Mouse (Mus musculus) kidney, embryonic 14.5 days (tissue): ENCODE results near the gene Allc. TPM values are rescaled to one million over a fixed set of nuclear protein-coding genes. Genes with fewer than 3 reads are reported as not detected.
A peak's percentile ranks its signal among the peaks of the same experiment; 100 is the strongest.

Experiments
- ATAC-seq: fragments of 200-750 bp; cut with Nextera tagmentation; 2 replicates; pipeline ENCODE4 v1.8.0; 2017; ENCODE audit warnings: moderate number of reproducible peaks, mild to moderate bottlenecking, moderate TSS enrichment, moderate library complexity; ENCODE audit not compliant: low FRiP score, low TSS enrichment
- H3K27ac ChIP-seq: fragments of 300-500 bp; sonication (generic); 2 replicates; pipeline ENCODE4 v1.5.1; 2014; ENCODE audit warnings: low read depth, mild to moderate bottlenecking, low read length, moderate library complexity, mixed read lengths
- H3K27me3 ChIP-seq: fragments of 300-500 bp; sonication (generic); 2 replicates; pipeline ENCODE4 v1.6.1; 2014; ENCODE audit warnings: mild to moderate bottlenecking, low read length; ENCODE audit not compliant: control insufficient read depth, insufficient read depth
- H3K36me3 ChIP-seq: fragments of 300-500 bp; sonication (generic); 2 replicates; pipeline ENCODE4 v1.6.1; 2014; ENCODE audit warnings: low read length, mixed read lengths; ENCODE audit not compliant: control insufficient read depth, insufficient read depth
- H3K4me1 ChIP-seq: fragments of 300-500 bp; sonication (generic); 2 replicates; pipeline ENCODE4 v1.6.1; 2014; ENCODE audit warnings: low read length, mixed read lengths; ENCODE audit not compliant: control insufficient read depth, insufficient read depth
- H3K4me2 ChIP-seq: fragments of 300-500 bp; sonication (generic); replicated peaks from 2 replicates; pipeline ENCODE4 v1.6.1; 2014; ENCODE audit warnings: low read depth, mild to moderate bottlenecking, low read length
- H3K4me3 ChIP-seq: fragments of 300-500 bp; sonication (generic); 2 replicates; pipeline ENCODE4 v1.5.1; 2014; ENCODE audit warnings: mild to moderate bottlenecking, low read length
- H3K9ac ChIP-seq: fragments of 300-500 bp; sonication (generic); 2 replicates; pipeline ENCODE4 v1.6.1; 2014; ENCODE audit warnings: low read depth, mild to moderate bottlenecking, low read length, moderate library complexity
- H3K9me3 ChIP-seq: fragments of 300-500 bp; sonication (generic); 2 replicates; pipeline ENCODE4 v1.6.1; 2016; ENCODE audit warnings: low read length; ENCODE audit not compliant: control insufficient read depth
- WGBS: fragments of 180-500 bp; shearing (Covaris S2); extraction: QIAGEN DNeasy Blood & Tissue Kit; methylation state at CpG from one replicate; pipeline ENCODE4 v1.1.7; 2014; 5-methylcytosine and 5-hydroxymethylcytosine counted together
- polyA plus RNA-seq: library from polyadenylated mRNA; unstranded; fragments of >200 nt; fragmentation: Nextera tagmentation; extraction: Ambion mirVana; gene quantifications from 2 replicates; pipeline ENCODE4 v1.2.1, GENCODE M21; 2014

The Allc gene
- 0.14 TPM in 1 of 2 replicates, not detected in the other for polyA plus RNA-seq

DNA sequence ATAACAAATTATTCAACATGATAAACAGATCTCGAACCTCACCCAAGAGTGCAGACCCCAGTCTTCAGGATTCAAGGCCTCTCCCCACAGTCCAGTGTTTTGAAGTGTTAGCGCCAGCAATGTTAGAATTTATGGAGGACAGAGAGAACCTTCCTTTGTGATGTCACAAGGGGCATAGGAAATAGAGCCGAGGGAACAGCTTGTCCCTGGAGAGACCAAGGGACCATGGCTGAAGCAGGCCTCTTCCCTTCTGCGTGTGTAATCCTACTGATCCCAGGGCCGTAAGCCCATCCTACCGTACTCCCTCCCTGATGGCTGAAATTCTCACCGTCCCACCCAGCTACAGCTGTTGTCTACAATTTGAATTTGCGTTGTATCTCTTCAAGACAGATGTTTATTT is at the start of gene Allc:
TSS of gene Allc (minus strand) at position 101 of the 400 bp plus-strand sequence.
- Histone ChIP-seq H3K4me2 (no peak within 1 kb of the TSS), H3K4me1 (no peaks in the 10 kb centered on the region), H3K27me3 (no peaks in the 10 kb centered on the region), H3K9me3 (no peaks in the 10 kb centered on the region), H3K27ac (no peak within 1 kb of the TSS), H3K36me3 (no peaks in the 10 kb centered on the region), H3K4me3 (no peak within 1 kb of the TSS), H3K9ac (no peak within 1 kb of the TSS)
- 89% methylated on average over 8 of the region's 8 CpGs for WGBS
- ATAC-seq = no peak

DNA sequence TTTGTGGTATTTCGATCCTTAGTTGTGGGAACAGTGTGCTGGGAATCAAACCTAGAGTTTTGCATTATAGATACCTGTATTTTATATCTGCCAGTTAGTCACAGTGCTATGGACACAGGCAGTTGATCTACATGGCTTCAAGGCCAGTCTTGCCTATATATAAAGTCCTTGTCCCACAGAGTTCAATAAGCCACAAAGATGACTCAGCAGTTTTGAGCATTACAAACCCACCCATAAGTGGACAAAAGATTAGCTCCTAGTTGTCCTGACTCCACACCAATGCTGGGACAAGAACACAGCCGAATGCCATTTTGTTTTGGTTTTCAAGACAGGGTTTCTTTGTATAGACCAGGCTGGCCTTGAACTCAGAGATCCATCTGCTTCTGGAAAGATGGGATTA is 46.1 kb upstream of the Allc start:
- WGBS = 94% methylated on average over 2 of the region's 2 CpGs
- Histone ChIP-seq H3K4me1 (0 out of 2 replicates have a peak, but pooled peaks cover 5% of the 10 kb centered on the region), H3K27me3 (no peaks in the 10 kb centered on the region), H3K36me3 (peaks cover 53% of the 10 kb centered on the region), H3K4me3 (no peak overlapping the region), H3K9me3 (no peaks in the 10 kb centered on the region), H3K4me2 (no peak overlapping the region), H3K9ac (no peak overlapping the region), H3K27ac (no peak overlapping the region)
- ATAC-seq = no peak

DNA sequence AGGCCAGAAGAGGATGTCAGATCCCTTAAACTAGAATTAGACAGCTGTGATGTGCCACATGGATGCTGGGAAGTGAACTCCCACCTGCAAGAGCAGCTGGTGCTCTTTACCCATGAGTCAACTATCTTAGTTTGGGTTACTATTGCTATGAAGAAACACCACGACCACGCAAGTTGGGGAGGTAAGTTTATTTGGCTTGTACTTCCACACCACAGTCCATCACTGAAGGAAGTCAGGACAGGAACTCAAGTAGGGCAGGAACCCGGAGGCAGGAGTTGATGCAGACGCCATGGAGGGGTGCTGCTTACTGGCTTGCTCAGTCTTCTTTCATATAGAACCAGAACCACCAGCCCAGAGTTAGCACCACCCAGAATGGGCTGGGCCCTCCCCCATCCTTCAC is 44.8 kb upstream of the Allc start:
- no peak for ATAC-seq
- 52% methylated on average over 4 of the region's 4 CpGs for WGBS

DNA sequence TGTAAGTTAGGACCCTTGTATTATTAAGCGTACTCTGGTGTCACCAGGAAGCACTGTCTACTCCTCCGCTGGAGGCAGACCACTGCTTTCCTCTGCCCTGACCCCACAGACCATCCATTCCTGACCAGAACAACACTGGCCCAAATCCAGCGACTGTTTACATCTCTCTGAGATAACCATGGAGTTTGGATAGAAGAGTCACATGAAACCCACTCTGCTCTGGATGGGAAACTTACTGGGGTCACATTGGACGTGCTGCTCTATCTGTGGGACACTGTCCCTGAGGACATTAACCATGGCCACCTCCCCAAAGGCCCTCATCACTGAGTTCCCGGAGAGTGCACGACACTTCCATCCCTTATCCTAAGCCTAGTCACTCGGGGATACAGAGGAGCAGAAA is 43.1 kb upstream of the Allc start:
- H3K4me3 ChIP-seq = no peak overlapping the region
- peaks cover 22% of the 10 kb centered on the region for H3K36me3 ChIP-seq
- H3K9ac ChIP-seq = no peak overlapping the region
- WGBS = 76% methylated on average over 7 of the region's 7 CpGs
- no peaks in the 10 kb centered on the region for H3K27me3 ChIP-seq
- ATAC-seq = no peak
- H3K4me1 ChIP-seq = peaks cover 7% of the 10 kb centered on the region; the same call in 1 of the 2 replicates
- no peaks in the 10 kb centered on the region for H3K9me3 ChIP-seq
- no peak overlapping the region for H3K4me2 ChIP-seq
- H3K27ac ChIP-seq = no peak overlapping the region

More for the DNA sequence above, 44.8 kb upstream of the Allc start:
- no peak overlapping the region for H3K4me3 ChIP-seq
- H3K9me3 ChIP-seq = no peaks in the 10 kb centered on the region
- no peak overlapping the region for H3K27ac ChIP-seq
- H3K36me3 ChIP-seq = peaks cover 39% of the 10 kb centered on the region
- H3K4me2 ChIP-seq = no peak overlapping the region
- H3K9ac ChIP-seq = no peak overlapping the region
- H3K4me1 ChIP-seq = peaks cover 2% of the 10 kb centered on the region; the same call in 1 of the 2 replicates
- H3K27me3 ChIP-seq = no peaks in the 10 kb centered on the region

DNA sequence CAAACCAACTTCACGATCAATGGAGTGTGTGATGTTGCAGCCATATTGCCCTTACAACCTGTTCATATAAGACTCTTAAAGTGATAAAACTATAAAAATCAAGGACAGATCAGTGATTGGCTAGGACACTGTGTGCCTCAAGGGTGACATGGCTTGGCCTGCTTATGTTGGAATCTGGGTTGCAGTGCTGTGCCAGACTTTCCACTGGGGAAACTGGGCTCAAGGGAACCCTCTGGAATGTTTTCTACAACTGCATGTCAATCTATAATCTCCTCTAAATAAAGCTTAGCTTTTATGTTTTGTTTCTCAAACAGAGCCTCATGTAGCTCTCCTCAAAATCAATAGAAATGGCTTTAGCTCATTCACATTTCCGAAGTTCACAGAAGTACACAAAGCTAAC is 41.9 kb upstream of the Allc start:
- Histone ChIP-seq H3K36me3 (peaks cover 11% of the 10 kb centered on the region), H3K4me3 (no peak overlapping the region), H3K27me3 (no peaks in the 10 kb centered on the region), H3K9me3 (no peaks in the 10 kb centered on the region), H3K9ac (no peak overlapping the region), H3K4me1 (peaks cover 7% of the 10 kb centered on the region; the same call in 1 of the 2 replicates), H3K27ac (no peak overlapping the region), H3K4me2 (no peak overlapping the region)
- WGBS = 96% methylated on average over 2 of the region's 2 CpGs
- ATAC-seq = no peak

DNA sequence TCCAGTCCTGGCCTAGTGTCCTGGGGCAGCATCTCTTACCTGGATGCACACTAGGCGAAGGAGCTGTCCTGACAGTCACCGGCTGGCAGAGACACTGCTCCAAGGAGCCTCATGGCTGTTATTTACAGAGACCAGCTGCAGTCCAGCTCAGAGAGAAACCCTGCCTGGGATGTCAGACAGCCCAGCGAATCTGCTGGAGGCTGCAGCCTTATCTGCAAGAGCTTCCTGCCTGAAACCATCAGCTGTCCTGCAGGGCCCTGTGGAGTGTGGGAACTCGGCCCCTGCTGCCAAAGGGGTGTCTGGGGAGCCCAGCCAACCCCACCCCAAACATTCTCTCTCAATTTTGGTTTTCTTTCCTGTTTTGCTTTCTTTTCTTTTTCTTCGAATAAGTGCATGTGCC is 40.9 kb upstream of the Allc start, which contains the start of gene Colec11:
TSS of gene Colec11 (minus strand) at position 183 of the 400 bp plus-strand sequence.
- Histone ChIP-seq H3K9me3 (no peaks in the 10 kb centered on the region), H3K4me1 (peaks cover 7% of the 10 kb centered on the region; the same call in 1 of the 2 replicates), H3K4me2 (no peak within 1 kb of the TSS), H3K27ac (peak within 1 kb of the TSS; percentile 55; the same call in 1 of the 2 replicates), H3K36me3 (peaks cover 2% of the 10 kb centered on the region; the same call in 1 of the 2 replicates), H3K9ac (no peak within 1 kb of the TSS), H3K27me3 (no peaks in the 10 kb centered on the region), H3K4me3 (no peak within 1 kb of the TSS)
- 34% methylated on average over 5 of the region's 5 CpGs for whole genome bisulfite sequencing
- ATAC-seq = peak; percentile 40; the same call in 1 of the 2 replicates

DNA sequence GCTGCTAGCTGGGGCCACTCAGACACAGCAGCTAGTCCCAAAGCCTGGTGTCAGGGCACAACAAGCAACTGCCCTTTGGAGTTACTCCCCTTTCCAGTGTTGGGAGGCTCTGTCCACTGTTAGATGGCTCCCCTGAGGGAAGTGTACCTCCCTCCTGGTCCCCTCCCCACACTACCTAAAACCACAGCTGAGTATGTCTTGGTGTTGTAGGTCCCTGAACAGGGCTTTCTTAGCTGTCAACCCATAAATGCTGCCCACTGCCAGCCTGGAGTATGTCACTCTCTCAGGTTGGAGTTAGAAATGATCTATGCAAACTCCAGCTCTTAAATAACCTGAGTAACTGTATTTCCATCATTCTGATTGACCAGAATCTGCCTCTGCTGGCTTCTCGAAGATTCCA is 40.3 kb upstream of the Allc start:
- H3K27ac ChIP-seq = peak overlapping the region; percentile 55; the same call in 1 of the 2 replicates
- ATAC-seq = no peak
- H3K4me1 ChIP-seq = peaks cover 7% of the 10 kb centered on the region; the same call in 1 of the 2 replicates
- no peaks in the 10 kb centered on the region for H3K9me3 ChIP-seq
- H3K27me3 ChIP-seq = no peaks in the 10 kb centered on the region
- H3K4me2 ChIP-seq = no peak overlapping the region
- H3K36me3 ChIP-seq = no peaks in the 10 kb centered on the region
- 69% methylated on average over 1 of the region's 1 CpGs for WGBS
- H3K9ac ChIP-seq = no peak overlapping the region
- no peak overlapping the region for H3K4me3 ChIP-seq

DNA sequence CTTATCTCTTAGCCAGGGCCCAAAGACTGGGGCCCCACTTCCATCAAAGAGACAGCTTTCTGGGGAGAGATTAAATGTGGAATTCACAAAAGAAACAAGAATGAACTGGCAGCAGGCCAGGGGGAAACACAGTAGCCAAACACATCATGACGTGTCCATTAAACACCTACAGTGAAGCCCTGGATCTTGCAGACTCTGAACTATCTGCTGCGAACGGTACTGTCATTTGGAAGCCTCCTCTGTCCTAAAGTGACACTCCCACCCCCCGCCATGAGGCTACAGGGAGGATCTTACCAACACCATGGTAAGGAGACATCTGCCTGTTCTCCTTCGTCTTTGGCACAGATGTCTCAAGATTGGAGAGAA is 39.8 kb upstream of the Allc start:
- Histone ChIP-seq H3K27ac (peak overlapping the region; percentile 55; the same call in 1 of the 2 replicates), H3K4me3 (no peak overlapping the region), H3K27me3 (no peaks in the 10 kb centered on the region), H3K36me3 (no peaks in the 10 kb centered on the region), H3K9me3 (no peaks in the 10 kb centered on the region), H3K9ac (no peak overlapping the region), H3K4me2 (no peak overlapping the region), H3K4me1 (peaks cover 7% of the 10 kb centered on the region; the same call in 1 of the 2 replicates)
- whole genome bisulfite sequencing = 42% methylated on average over 5 of the region's 5 CpGs
- no peak for ATAC-seq

DNA sequence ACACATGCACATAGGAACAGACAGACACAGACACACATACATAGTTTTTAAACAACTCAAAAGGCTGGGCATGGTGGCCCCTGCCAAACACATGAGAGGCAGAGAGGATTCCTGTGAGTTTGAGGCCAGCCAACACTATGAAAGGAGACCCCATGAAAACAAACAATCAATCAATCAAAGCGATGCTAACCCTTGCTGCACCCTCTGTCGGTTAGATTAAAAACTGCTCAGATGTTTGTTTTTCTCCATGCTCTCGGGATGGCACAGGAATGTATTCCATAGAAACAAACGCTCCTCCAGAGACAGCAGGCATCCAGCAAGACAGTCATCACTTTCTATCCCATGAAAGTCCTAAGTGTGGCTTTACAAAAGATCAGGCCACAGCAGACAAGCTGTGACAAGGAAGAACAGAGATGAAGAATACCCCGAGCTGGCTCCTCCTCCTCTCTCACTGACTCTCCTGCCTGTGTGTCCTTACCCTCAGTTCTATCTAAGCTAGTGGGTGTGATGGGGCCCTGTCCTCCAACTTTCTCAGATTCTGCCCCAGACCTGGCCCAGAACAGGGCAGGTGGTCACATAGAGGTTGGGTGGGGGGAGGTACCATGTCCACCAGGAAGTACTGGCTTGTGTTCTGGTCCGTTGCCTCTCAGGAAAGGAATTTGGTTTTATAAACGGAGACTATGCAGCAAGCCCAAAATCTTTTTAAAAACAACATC is 39.3 kb upstream of the Allc start:
- Histone ChIP-seq H3K9ac (no peak overlapping the region), H3K36me3 (no peaks in the 10 kb centered on the region), H3K9me3 (no peaks in the 10 kb centered on the region), H3K27me3 (no peaks in the 10 kb centered on the region), H3K4me2 (no peak overlapping the region; the same call in 1 of the 2 replicates), H3K4me3 (no peak overlapping the region), H3K4me1 (peaks cover 7% of the 10 kb centered on the region; the same call in 1 of the 2 replicates), H3K27ac (no peak overlapping the region)
- 13% methylated on average over 7 of the region's 7 CpGs for WGBS
- peak; percentile 44 for ATAC-seq
